Mouse (Mus musculus) G1E (cell line): Measurements from ENCODE around the gene Zfp775. TPM values are rescaled to one million over a fixed set of nuclear protein-coding genes. Genes with fewer than 3 reads are reported as not detected.
"Not testable (repeated sequence)": the region's sequence is repeated elsewhere in the genome, so short reads cannot be mapped to it uniquely, and the experiment has no call there.

ENCODE experiments used
- ATAC-seq: 2 replicates; pipeline ENCODE4 v1.8.0; 2016; ENCODE audit warnings: mild to moderate bottlenecking; ENCODE audit not compliant: insufficient number of reproducible peaks, poor library complexity, low FRiP score, severe bottlenecking; ENCODE audit errors: extremely low read depth
- DNase-seq: peaks from one replicate; pipeline ENCODE4 v3.0.0; 2012; ENCODE audit warnings: low spot score
- H3K27me3 ChIP-seq: 2 replicates; pipeline ENCODE4 v1.6.1; 2012; ENCODE audit warnings: mild to moderate bottlenecking, low read length, inconsistent platforms; ENCODE audit not compliant: insufficient read depth
- H3K36me3 ChIP-seq: replicated peaks from 2 replicates; pipeline ENCODE3; 2012; ENCODE audit warnings: mild to moderate bottlenecking, inconsistent platforms
- H3K4me1 ChIP-seq: 2 replicates; pipeline ENCODE4 v1.6.1; 2012; ENCODE audit warnings: low read depth, low read length, inconsistent platforms, mixed read lengths; ENCODE audit not compliant: insufficient read depth
- H3K4me3 ChIP-seq: 2 replicates; pipeline ENCODE4 v1.5.1; 2012; ENCODE audit warnings: low read depth, mild to moderate bottlenecking, inconsistent platforms, low read length, moderate library complexity, mixed read lengths
- H3K9me3 ChIP-seq: replicated peaks from 2 replicates; pipeline ENCODE4 v1.6.1; 2012; ENCODE audit warnings: inconsistent platforms
- CTCF ChIP-seq: IDR thresholded peaks from 2 replicates; pipeline ENCODE4 v1.5.1; 2012; ENCODE audit warnings: low read depth, low read length, inconsistent platforms, mixed read lengths
- GATA1 ChIP-seq: IDR thresholded peaks from 2 replicates; pipeline ENCODE4 v1.6.1; 2012; ENCODE audit warnings: borderline replicate concordance, low read length, inconsistent platforms, mixed read lengths
- GATA2 ChIP-seq: IDR thresholded peaks from 2 replicates; pipeline ENCODE4 v1.6.1; 2012; ENCODE audit warnings: low read depth, low read length, inconsistent platforms, borderline replicate concordance
- POLR2AphosphoS5 ChIP-seq: IDR thresholded peaks from 2 replicates; pipeline ENCODE4 v1.6.1; 2012; ENCODE audit warnings: low read depth, low read length, inconsistent platforms; ENCODE audit not compliant: insufficient replicate concordance
- TAL1 ChIP-seq: conservative IDR thresholded peaks from 2 replicates; pipeline ENCODE4 v1.6.1; 2012; ENCODE audit warnings: low read depth, low read length, inconsistent platforms, mixed read lengths
- polyA plus RNA-seq: library from polyadenylated mRNA; stranded (reverse); fragments of >175 nt; gene quantifications from 2 replicates; pipeline ENCODE4 v1.2.3, GENCODE M21; 2012
- total RNA-seq, 2 experiments: library from RNA; stranded (forward) in 1 of 2; stranded (reverse) in 1 of 2; fragments of 200-1000 nt in 1 of 2; fragments of >200 nt in 1 of 2; fragmentation: Nextera tagmentation in 1 of 2; gene quantifications; 2 replicates each; pipeline ENCODE4 v1.2.3; 2014 to 2017

Gene Zfp775
- total and polyA plus RNA-seq, 3 experiments, result 0.11 TPM; not detected in 2

- Histone ChIP-seq H3K4me3 (no peak overlapping the region), H3K27me3 (no peaks in the 10 kb centered on the region), H3K9me3 (no peaks in the 10 kb centered on the region), H3K36me3 (no peaks in the 10 kb centered on the region), H3K4me1 (no peaks in the 10 kb centered on the region)
- no peak for ATAC-seq
- no peak for DNase-seq
- TF ChIP-seq GATA1 (no peak), CTCF (no peak), TAL1 (no peak), POLR2AphosphoS5 (no peak), GATA2 (no peak)
Measured at GRCm38 (mm10) chr6:48608124-48608523, 6.3 kb downstream of the Zfp775 start.

- Histone ChIP-seq H3K9me3 (no peaks in the 10 kb centered on the region), H3K36me3 (no peaks in the 10 kb centered on the region), H3K27me3 (no peaks in the 10 kb centered on the region), H3K4me3 (no peak overlapping the region), H3K4me1 (no peaks in the 10 kb centered on the region)
- no peak for TF ChIP-seq CTCF
- TF ChIP-seq GATA1, result no peak
- no peak for TF ChIP-seq POLR2AphosphoS5
- no peak for TF ChIP-seq TAL1
- no peak for TF ChIP-seq GATA2
- DNase-seq, result no peak
- no peak for ATAC-seq
Measured at GRCm38 (mm10) chr6:48609512-48609911, 7.6 kb downstream of the Zfp775 start.

- Histone ChIP-seq H3K4me3 (no peak overlapping the region), H3K9me3 (no peaks in the 10 kb centered on the region), H3K36me3 (no peaks in the 10 kb centered on the region), H3K27me3 (no peaks in the 10 kb centered on the region), H3K4me1 (no peaks in the 10 kb centered on the region)
- TF ChIP-seq GATA2, result no peak
- TF ChIP-seq CTCF, result no peak
- TF ChIP-seq GATA1, result no peak
- no peak for TF ChIP-seq POLR2AphosphoS5
- TF ChIP-seq TAL1, result no peak
- DNase-seq (no peak), ATAC-seq (no peak)
Measured at GRCm38 (mm10) chr6:48610657-48611056, 8.8 kb downstream of the Zfp775 start.

- Histone ChIP-seq H3K4me3 (no peak overlapping the region), H3K4me1 (no peaks in the 10 kb centered on the region), H3K36me3 (no peaks in the 10 kb centered on the region), H3K9me3 (no peaks in the 10 kb centered on the region), H3K27me3 (no peaks in the 10 kb centered on the region)
- no peak for DNase-seq
- ATAC-seq, result no peak
- TF ChIP-seq CTCF, result no peak
- no peak for TF ChIP-seq GATA2
- no peak for TF ChIP-seq TAL1
- no peak for TF ChIP-seq POLR2AphosphoS5
- no peak for TF ChIP-seq GATA1
Measured at GRCm38 (mm10) chr6:48613464-48613863, 11.6 kb downstream of the Zfp775 start.

GRCm38 (mm10) chr6:48614756-48615155, 12.9 kb downstream of the Zfp775 start:
- no peaks in the 10 kb centered on the region for H3K4me1 ChIP-seq
- ATAC-seq (no peak), DNase-seq (no peak)
- no peaks in the 10 kb centered on the region for H3K9me3 ChIP-seq
- TF ChIP-seq GATA1, result no peak
- TF ChIP-seq POLR2AphosphoS5, result no peak
- no peak for TF ChIP-seq CTCF
- no peak for TF ChIP-seq GATA2
- TF ChIP-seq TAL1, result no peak
- H3K36me3 ChIP-seq, result no peaks in the 10 kb centered on the region
- H3K4me3 ChIP-seq, result no peak overlapping the region
- peaks cover 3% of the 10 kb centered on the region; the same call in 1 of the 2 replicates for H3K27me3 ChIP-seq

- DNase-seq (no peak), ATAC-seq (no peak)
- H3K9me3 ChIP-seq, result no peaks in the 10 kb centered on the region
- no peak overlapping the region; the same call in 1 of the 2 replicates for H3K4me3 ChIP-seq
- TF ChIP-seq CTCF, result no peak
- no peak for TF ChIP-seq TAL1
- no peak for TF ChIP-seq POLR2AphosphoS5
- TF ChIP-seq GATA1, result no peak
- no peak for TF ChIP-seq GATA2
- no peaks in the 10 kb centered on the region for H3K4me1 ChIP-seq
- H3K27me3 ChIP-seq, result peaks cover 3% of the 10 kb centered on the region; the same call in 1 of the 2 replicates
- H3K36me3 ChIP-seq, result no peaks in the 10 kb centered on the region
Measured at GRCm38 (mm10) chr6:48620031-48620430, 18.2 kb downstream of the Zfp775 start.

- not testable (repeated sequence) for H3K36me3 ChIP-seq, H3K4me3 ChIP-seq
Measured at GRCm38 (mm10) chr6:48622186-48622843, 20.5 kb downstream of the Zfp775 start.

More at GRCm38 (mm10) chr6:48622186-48622843, 20.5 kb downstream of the Zfp775 start:
- DNase-seq, H3K4me1 ChIP-seq, H3K27me3 ChIP-seq, H3K9me3 ChIP-seq, ATAC-seq: not testable (repeated sequence)
